Mouse (Mus musculus): ENCODE measurements around the gene Negr1.

Negr1 gene

GRCm38 (mm10) chr3:156903925-156904576 lies 342.5 kb downstream of the Negr1 start:
- ATAC-seq (ENCODE audit: low TSS enrichment) = peak; percentile 86

DNA sequence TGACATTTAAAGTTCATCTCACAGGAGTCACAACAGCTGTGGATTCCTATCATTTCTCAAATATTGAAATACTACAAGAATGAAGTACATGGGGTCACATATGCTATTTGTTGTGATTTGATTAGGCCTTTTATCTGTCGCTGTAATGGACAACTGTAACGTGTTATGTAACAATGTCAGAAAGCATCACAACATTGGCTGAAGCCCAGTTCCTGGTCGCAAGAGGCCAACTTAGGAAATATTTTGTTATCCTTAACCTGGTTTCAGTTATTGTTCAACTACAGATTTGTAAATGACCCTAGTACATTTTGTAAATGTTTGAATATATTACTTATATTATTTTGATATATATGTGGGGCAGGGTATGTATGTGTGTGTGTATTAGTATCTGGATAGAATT lies 351.2 kb downstream of the Negr1 start:
- ATAC-seq (ENCODE audit: low TSS enrichment) = no peak

DNA sequence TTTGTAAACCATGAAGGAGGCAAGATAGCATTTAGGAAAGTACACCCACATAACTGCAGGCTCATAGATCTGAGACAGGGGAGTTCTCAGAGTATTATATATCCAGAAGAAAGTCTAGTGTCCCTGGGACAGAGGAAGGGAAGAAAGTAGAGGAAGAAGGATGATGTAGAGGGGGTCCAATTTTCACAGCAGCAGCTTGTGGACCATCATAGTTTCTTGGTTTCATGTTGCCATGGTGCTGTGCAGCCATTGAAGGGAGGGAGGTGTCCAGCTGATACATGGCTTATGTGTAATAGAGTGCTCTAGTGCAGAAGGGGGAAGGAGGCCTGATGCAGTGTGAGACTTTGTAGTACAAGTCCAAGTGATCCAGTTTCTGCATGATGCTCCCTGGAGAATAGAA lies 359.8 kb downstream of the Negr1 start:
- ATAC-seq (ENCODE audit: low TSS enrichment) = no peak

GRCm38 (mm10) chr3:156923159-156923558 lies 361.6 kb downstream of the Negr1 start:
- ATAC-seq (ENCODE audit: low TSS enrichment) = 0 out of 2 replicates have a peak, but pooled peaks have one; percentile 42

GRCm38 (mm10) chr3:156925102-156925501 lies 363.5 kb downstream of the Negr1 start:
- no peak for ATAC-seq (ENCODE audit: low TSS enrichment)

DNA sequence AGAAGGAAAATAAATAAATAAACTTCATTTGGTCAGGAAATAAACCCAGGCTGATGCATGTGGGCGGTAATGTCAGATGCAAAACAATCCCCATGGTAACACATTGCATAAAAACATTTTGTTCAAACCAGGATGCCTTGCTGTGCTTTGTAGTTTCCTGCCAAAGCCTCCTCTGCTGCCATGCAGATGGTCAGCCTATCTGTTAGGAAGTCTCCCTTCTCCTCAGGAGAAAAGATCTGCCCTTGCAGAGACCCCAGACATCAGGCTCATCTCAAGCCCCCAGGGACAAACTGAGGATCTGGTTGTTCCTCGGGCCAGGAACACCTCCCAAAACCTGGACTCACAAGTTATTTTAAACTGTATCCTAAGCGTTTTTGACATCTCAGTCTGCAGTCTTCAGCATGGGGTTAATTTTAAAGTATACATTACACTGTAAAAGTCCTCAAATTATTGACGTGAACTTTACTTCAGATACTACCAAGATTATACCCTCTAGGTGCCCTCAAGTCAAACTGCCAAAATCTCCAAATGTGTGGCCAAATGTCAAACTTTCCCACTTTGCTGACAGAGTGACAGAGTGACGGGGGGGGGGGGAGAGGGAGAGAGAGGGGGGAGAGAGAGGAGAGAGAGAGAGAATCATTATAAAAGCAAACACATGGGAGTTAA lies 366.9 kb downstream of the Negr1 start:
- no peak for ATAC-seq (ENCODE audit: low TSS enrichment)

DNA sequence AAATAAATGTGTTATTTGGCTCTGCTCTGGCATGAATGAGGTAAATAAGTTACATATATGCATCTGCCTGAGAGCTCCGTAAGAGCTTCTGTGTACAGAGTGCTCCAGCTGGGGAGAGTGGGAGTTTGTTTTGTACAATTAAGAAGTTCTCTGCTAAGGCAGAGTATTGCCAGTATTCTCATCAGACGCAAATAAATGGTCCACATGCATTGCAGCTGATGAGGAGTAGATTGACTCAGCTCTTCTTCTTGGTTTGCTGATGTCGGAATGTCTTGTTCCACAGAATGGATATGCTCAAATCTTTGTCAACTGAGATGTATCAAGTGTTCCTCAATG lies 367.4 kb downstream of the Negr1 start:
- ATAC-seq (ENCODE audit: low TSS enrichment) = peak; percentile 75

- ATAC-seq (ENCODE audit: low TSS enrichment) = no peak
Measured at GRCm38 (mm10) chr3:156929677-156930440, 368.3 kb downstream of the Negr1 start.

- ATAC-seq (ENCODE audit: low TSS enrichment) = no peak
Measured at GRCm38 (mm10) chr3:156931011-156931410, 369.4 kb downstream of the Negr1 start.

GRCm38 (mm10) chr3:156931540-156931939 lies 369.9 kb downstream of the Negr1 start:
- ATAC-seq (ENCODE audit: low TSS enrichment) = no peak

DNA sequence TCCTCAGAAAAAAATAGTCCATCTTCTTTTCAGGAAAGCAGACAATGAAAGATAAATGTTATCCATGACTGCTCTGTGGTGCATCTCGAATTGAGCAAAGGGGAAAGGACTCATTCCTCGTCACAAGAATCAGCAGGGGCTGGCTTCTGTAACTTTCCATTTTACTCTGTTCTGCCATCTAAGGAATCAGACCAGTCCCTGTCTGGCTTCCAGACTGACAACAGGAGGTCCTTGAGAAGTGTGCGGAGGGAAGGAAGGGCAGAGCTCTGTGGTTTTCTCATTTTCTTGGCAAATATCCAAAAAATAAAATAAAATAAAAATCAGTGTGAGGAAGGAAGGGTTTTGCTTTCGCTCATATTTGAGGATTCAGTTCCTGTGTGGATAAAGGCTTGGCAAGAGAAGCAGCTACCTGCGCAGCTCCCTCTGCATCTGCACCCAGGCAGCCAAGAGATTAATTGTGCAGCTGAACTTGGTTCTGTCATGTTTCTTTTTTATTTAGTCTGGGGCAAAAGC lies 373.2 kb downstream of the Negr1 start:
- ATAC-seq (ENCODE audit: low TSS enrichment) = no peak

- peak; percentile 75 for ATAC-seq (ENCODE audit: low TSS enrichment)
Measured at GRCm38 (mm10) chr3:156947404-156947803, 385.8 kb downstream of the Negr1 start.

DNA sequence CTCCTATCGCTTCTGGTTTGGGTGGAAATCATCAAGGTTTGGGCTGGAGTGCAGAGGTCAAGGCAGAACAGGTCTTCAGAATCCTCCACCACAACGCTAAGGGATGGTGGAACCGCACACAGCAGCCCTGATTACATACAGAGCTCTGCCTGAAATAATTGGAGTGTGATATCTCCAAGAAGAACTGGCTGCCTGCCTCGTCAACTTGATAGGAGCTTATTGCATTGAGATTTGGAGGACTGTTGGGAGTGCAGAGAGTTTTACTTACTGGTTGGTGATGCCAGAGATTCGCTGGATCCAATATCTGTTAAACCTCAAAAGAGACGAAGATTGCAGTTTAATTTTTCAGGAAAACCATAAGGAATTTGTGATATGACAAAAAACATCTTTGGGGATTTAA lies 391.4 kb downstream of the Negr1 start:
- ATAC-seq (ENCODE audit: low TSS enrichment) = peak; percentile 75

GRCm38 (mm10) chr3:156955094-156955493 lies 393.5 kb downstream of the Negr1 start:
- no peak for ATAC-seq (ENCODE audit: low TSS enrichment)

DNA sequence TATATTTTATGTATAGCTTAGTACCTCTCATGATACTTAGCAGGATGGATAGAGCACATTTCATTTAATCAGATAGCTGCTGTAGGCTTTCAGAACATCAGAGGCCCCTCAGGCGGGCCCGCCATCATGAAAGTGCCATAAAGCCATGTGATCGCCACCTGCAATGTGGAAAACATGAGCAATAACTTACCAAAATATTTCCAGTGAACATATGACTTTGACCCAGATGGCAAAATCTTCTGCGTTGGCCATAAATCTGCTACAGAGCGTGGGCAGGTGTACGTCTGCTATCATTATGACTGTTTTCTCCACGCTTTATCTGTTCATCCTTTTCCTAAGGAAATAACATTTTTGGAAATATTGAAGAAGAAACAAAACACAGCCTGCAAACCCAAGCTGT lies 397.0 kb downstream of the Negr1 start:
- ATAC-seq (ENCODE audit: low TSS enrichment) = peak; percentile 69

DNA sequence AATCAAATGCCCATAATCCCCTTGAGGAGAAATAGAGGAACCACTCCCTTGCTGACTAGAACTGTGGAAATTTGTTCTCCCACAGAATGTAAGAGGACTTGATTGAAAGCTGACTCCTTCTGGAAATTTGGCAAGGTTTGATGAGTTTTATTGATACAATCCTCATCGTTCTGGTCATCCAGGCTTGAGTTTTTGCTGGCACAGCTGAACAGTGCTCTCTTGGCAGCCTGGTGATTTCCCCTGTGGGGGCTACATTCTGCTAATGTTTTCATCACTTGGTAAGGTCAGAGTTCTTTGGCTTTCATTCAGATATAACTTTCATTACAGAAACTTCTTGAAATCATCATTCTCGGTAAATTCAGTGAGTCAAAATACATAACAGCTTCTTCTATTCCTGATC lies 407.2 kb downstream of the Negr1 start:
- no peak for ATAC-seq (ENCODE audit: low TSS enrichment)

GRCm38 (mm10) chr3:156971104-156971503 lies 409.5 kb downstream of the Negr1 start:
- no peak for ATAC-seq (ENCODE audit: low TSS enrichment)

DNA sequence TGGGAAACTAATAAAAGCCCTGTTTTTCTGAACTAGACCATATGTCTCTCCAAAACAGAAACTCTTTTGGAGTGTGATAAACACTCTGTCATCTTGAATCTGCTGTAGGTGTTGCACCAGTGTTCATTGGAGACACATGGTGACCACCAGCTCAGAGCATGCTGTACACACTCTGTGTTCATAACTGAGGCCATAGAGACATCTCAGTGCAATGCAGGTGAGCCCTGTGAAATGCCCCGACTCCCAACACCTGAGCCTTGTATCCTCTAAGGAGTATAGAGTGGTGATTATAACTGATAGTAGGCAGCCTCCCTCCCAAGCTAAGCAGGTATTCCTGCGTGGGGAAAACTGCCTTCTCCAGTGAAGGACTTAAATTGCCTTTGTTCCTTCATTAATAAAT lies 415.2 kb downstream of the Negr1 start:
- ATAC-seq (ENCODE audit: low TSS enrichment) = no peak

GRCm38 (mm10) chr3:156980042-156980716 lies 418.6 kb downstream of the Negr1 start:
- no peak for ATAC-seq (ENCODE audit: low TSS enrichment)

DNA sequence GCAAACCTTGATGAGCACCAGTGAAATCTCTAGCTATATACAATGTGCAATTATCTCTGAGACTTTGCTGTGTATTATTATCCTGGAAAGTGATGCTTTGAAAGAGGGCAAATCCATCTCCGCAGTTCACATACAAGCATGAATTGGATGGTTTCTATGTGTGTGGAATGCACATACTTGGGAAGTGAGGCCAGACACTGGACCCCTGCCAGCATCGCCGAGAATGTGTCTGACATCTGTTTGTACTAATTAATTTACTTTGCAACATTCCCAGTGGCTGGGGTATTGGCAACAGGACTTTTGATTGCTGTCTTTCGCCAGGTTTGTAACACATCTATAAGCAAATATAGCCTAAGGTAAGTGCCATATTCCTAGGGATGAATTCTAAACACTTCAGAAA lies 420.5 kb downstream of the Negr1 start:
- ATAC-seq (ENCODE audit: low TSS enrichment) = no peak

- ATAC-seq (ENCODE audit: low TSS enrichment) = no peak
Measured at GRCm38 (mm10) chr3:156987113-156987512, 425.5 kb downstream of the Negr1 start.

GRCm38 (mm10) chr3:156992171-156992570 lies 430.6 kb downstream of the Negr1 start:
- ATAC-seq (ENCODE audit: low TSS enrichment) = peak; percentile 39; the same call in 1 of the 2 replicates

Data from frontal cortex, adult (tissue).